Mouse (Mus musculus) A20 (cell line): ENCODE results near the gene Gm9508.
A peak's percentile ranks its signal among the peaks of the same experiment; 100 is the strongest.

ENCODE experiments used
- DNase-seq: peaks from one replicate; pipeline ENCODE4 v3.0.0-alpha.2; 2011; ENCODE audit warnings: low read depth, low spot score

The Gm9508 gene

GRCm38 (mm10) chr10:77670710-77671109, 26.3 kb downstream of the Gm9508 start:
- peak; percentile 59 for DNase-seq

- no peak for DNase-seq
Observed at GRCm38 (mm10) chr10:77667402-77667801, 29.6 kb downstream of the Gm9508 start.

GRCm38 (mm10) chr10:77666342-77666741, 30.7 kb downstream of the Gm9508 start:
- no peak for DNase-seq

- no peak for DNase-seq
Observed at GRCm38 (mm10) chr10:77663949-77664665, 32.9 kb downstream of the Gm9508 start.

- no peak for DNase-seq
Observed at GRCm38 (mm10) chr10:77658286-77658994, 38.6 kb downstream of the Gm9508 start.

GRCm38 (mm10) chr10:77652046-77652445, 45.0 kb downstream of the Gm9508 start:
- DNase-seq = no peak

- DNase-seq = no peak
Observed at GRCm38 (mm10) chr10:77647901-77648300, 49.1 kb downstream of the Gm9508 start.

GRCm38 (mm10) chr10:77647461-77647860, 49.6 kb downstream of the Gm9508 start:
- DNase-seq = no peak
